ENCODE assay signal across 16 mouse cellular contexts in the genomic region with DNA sequence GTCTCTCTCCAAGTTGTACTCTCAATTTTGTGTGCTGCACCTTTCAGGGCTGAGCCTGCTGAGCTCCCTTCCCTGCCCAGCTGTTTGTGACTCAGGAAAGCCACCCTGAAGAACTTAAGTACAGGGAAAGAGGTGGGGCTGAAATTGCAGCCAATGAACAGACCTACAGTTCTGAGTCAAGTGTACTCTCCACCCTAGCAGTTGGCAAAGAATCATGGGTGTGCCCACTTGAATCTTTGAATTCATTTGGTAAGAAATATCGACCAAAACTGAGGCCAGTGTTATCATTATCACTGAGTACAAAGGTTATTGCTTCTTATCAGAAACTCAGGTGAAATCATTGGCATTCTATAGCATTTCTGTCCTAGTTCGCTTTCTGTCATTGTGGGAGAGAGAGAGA. TPM values are rescaled to one million over a fixed set of nuclear protein-coding genes. Genes with fewer than 3 reads are reported as not detected.
A peak's percentile ranks its signal among the peaks of the same experiment; 100 is the strongest.
DNase-seq lines count a peak whose midpoint lies in the region; ATAC-seq lines count a peak whose summit lies in the region.
"Had no signal": no experiment of that assay in that cellular context is flagged by ENCODE, and none has a peak within 500 bp of the region (broad histone marks: within the 10 kb centered on the region; RNA-seq: fewer than 3 reads in every experiment).

TSS of gene Cyp3a13 (minus strand) at position 88 of the 400 bp plus-strand sequence.

- H3K4me3 ChIP-seq in hindbrain, embryonic 11.5 days (ENCODE audit: low read depth, low read length) = no peak within 1 kb of the TSS
- H3K4me3 ChIP-seq in forebrain, embryonic 15.5 days = no peak within 1 kb of the TSS
- no peak within 1 kb of the TSS for H3K4me3 ChIP-seq in midbrain, embryonic 13.5 days (replicated peaks)
- H3K4me3 ChIP-seq: neural tube, embryonic 15.5 days had no signal

- ATAC-seq in hindbrain, embryonic 11.5 days (ENCODE audit: low FRiP score) = no peak
- ATAC-seq in forebrain, embryonic 15.5 days (replicated peaks) = no peak
- no peak for ATAC-seq in midbrain, embryonic 13.5 days
- ATAC-seq: inflammation-experienced regulatory T-cells, adult 6 months had no signal

- H3K27ac ChIP-seq in hindbrain, embryonic 11.5 days (ENCODE audit: low read depth, low read length) = no peak within 1 kb of the TSS
- no peak within 1 kb of the TSS for H3K27ac ChIP-seq in forebrain, embryonic 15.5 days (replicated peaks)
- no peak within 1 kb of the TSS for H3K27ac ChIP-seq in midbrain, embryonic 13.5 days
- H3K27ac ChIP-seq: neural tube, embryonic 15.5 days had no signal

- H3K9ac ChIP-seq in hindbrain, embryonic 11.5 days (ENCODE audit: low read depth, low read length) = no peak within 1 kb of the TSS
- H3K9ac ChIP-seq in forebrain, embryonic 15.5 days (replicated peaks) = no peak within 1 kb of the TSS
- H3K9ac ChIP-seq in midbrain, embryonic 13.5 days (replicated peaks) = no peak within 1 kb of the TSS
- H3K9ac ChIP-seq: neural tube, embryonic 15.5 days had no signal

- no peaks in the 10 kb centered on the region for H3K4me1 ChIP-seq in hindbrain, embryonic 11.5 days (replicated peaks; ENCODE audit: control insufficient read depth, insufficient read depth, low read length)
- H3K4me1 ChIP-seq in forebrain, embryonic 15.5 days = no peaks in the 10 kb centered on the region
- H3K4me1 ChIP-seq in midbrain, embryonic 13.5 days (replicated peaks) = no peaks in the 10 kb centered on the region
- H3K4me1 ChIP-seq: neural tube, embryonic 15.5 days had no signal

- DNase-seq in adrenal gland, adult 2 months = peak; percentile 3
- DNase-seq in adrenal gland, postnatal 14 days = no peak
- peak; percentile 4 to 9 for DNase-seq in urinary bladder, postnatal 36 days (ENCODE audit: low spot score in 2 of 2)
- DNase-seq in urinary bladder, postnatal 4 days (ENCODE audit: low spot score in 2 of 2) = no peak
- peak; percentile 47 for DNase-seq in lung, postnatal 14 days
- no peak for DNase-seq in hindbrain, embryonic 11.5 days (ENCODE audit: low spot score)
- DNase-seq: cerebellum, adult 11 months; heart, adult 11 months; heart, postnatal 10 days; thymus, postnatal 4 days had no signal

- whole genome bisulfite sequencing in hindbrain, embryonic 11.5 days = 52% methylated on average over 2 of the region's 2 CpGs
- 52% methylated on average over 2 of the region's 2 CpGs for WGBS in forebrain, embryonic 15.5 days
- 67% methylated on average over 2 of the region's 2 CpGs for WGBS in midbrain, embryonic 13.5 days

- no peaks in the 10 kb centered on the region for H3K36me3 ChIP-seq in hindbrain, embryonic 11.5 days (ENCODE audit: control insufficient read depth, insufficient read depth, low read length)
- H3K36me3 ChIP-seq in forebrain, embryonic 15.5 days = no peaks in the 10 kb centered on the region
- H3K36me3 ChIP-seq in midbrain, embryonic 13.5 days = no peaks in the 10 kb centered on the region
- H3K36me3 ChIP-seq: neural tube, embryonic 15.5 days had no signal

- no peaks in the 10 kb centered on the region for H3K9me3 ChIP-seq in hindbrain, embryonic 11.5 days (ENCODE audit: control insufficient read depth, low read length)
- H3K9me3 ChIP-seq in forebrain, embryonic 15.5 days = no peaks in the 10 kb centered on the region
- H3K9me3 ChIP-seq in midbrain, embryonic 13.5 days = no peaks in the 10 kb centered on the region
- H3K9me3 ChIP-seq: neural tube, embryonic 15.5 days had no signal

- no peaks in the 10 kb centered on the region for H3K27me3 ChIP-seq in hindbrain, embryonic 11.5 days (ENCODE audit: control insufficient read depth, insufficient read depth, low read length)
- H3K27me3 ChIP-seq in forebrain, embryonic 15.5 days = no peaks in the 10 kb centered on the region
- H3K27me3 ChIP-seq in midbrain, embryonic 13.5 days = no peaks in the 10 kb centered on the region
- H3K27me3 ChIP-seq: neural tube, embryonic 15.5 days had no signal

- no peak within 1 kb of the TSS for H3K4me2 ChIP-seq in hindbrain, embryonic 11.5 days (replicated peaks; ENCODE audit: low read depth, low read length)
- H3K4me2 ChIP-seq in forebrain, embryonic 15.5 days (replicated peaks) = no peak within 1 kb of the TSS
- no peak within 1 kb of the TSS for H3K4me2 ChIP-seq in midbrain, embryonic 13.5 days (replicated peaks)
- H3K4me2 ChIP-seq: neural tube, embryonic 15.5 days had no signal

RNA-seq across cellular contexts. Expression of gene Cyp3a13, which starts in this region (rescaled TPM):
- under 1 TPM in 1 of 2 experiments, not detected in 1; 0.58 TPM for total RNA-seq in adrenal gland, adult 2 months (2021)
- not detected in 2 replicates for polyA plus RNA-seq in adrenal gland, adult 2 months (2012; rRNA removed)
- total RNA-seq in adrenal gland, postnatal 14 days (2021) = 0.26 and 7.7 TPM in 2 replicates
- polyA plus RNA-seq in hindbrain, embryonic 11.5 days (2014; fragmentation: Nextera tagmentation; extraction: Ambion mirVana) = not detected in 2 replicates
- not detected in 2 replicates for polyA plus RNA-seq in forebrain, embryonic 15.5 days (2015; fragmentation: Nextera tagmentation; extraction: Ambion mirVana)
- polyA plus RNA-seq in midbrain, embryonic 13.5 days (2015; fragmentation: Nextera tagmentation; extraction: Ambion mirVana) = 0.06 TPM in 1 of 2 replicates, not detected in the other
- total RNA-seq: megakaryocyte progenitor cell, adult 5-6 weeks; monocyte, adult 5-6 weeks had no signal
- polyA plus RNA-seq: inflammation-experienced regulatory T-cells, adult 6 months; neural tube, embryonic 15.5 days had no signal

Comparison
In these comparisons a context has a peak if more than half of its experiments do, and no peak if none do; other contexts are left out.
1. DNase-seq: peak in urinary bladder, postnatal 36 days (2 of 2) and lung, postnatal 14 days (single experiment); none in adrenal gland, postnatal 14 days (single experiment), urinary bladder, postnatal 4 days (0 of 2) and hindbrain, embryonic 11.5 days (single experiment).
2. Peak in DNase-seq in adrenal gland, adult 2 months; RNA of the gene not detected or under 1 TPM.